Mouse (Mus musculus) cortical plate, adult 2 months (tissue): ENCODE data around the gene Atp2a1.

Source experiments
- CTCF ChIP-seq: fragments of 200-500 bp; IDR thresholded peaks from 2 replicates; pipeline ENCODE4 v1.5.1; 2011; ENCODE audit warnings: mild to moderate bottlenecking, control low read depth, low read length; ENCODE audit not compliant: insufficient read depth; ENCODE audit errors: extremely low read depth
- POLR2A ChIP-seq: fragments of 200-500 bp; IDR thresholded peaks from 2 replicates; pipeline ENCODE4 v1.6.1; 2011; ENCODE audit warnings: mild to moderate bottlenecking, low read length, control low read depth; ENCODE audit not compliant: insufficient read depth; ENCODE audit errors: extremely low read depth

- no peak for TF ChIP-seq POLR2A
- no peak for TF ChIP-seq CTCF
These were observed 4.7 kb downstream of the Atp2a1 start for GRCm38 (mm10) chr7:126458225-126458624.
